Mouse (Mus musculus): ENCODE results near the gene Phf24.

DNA sequence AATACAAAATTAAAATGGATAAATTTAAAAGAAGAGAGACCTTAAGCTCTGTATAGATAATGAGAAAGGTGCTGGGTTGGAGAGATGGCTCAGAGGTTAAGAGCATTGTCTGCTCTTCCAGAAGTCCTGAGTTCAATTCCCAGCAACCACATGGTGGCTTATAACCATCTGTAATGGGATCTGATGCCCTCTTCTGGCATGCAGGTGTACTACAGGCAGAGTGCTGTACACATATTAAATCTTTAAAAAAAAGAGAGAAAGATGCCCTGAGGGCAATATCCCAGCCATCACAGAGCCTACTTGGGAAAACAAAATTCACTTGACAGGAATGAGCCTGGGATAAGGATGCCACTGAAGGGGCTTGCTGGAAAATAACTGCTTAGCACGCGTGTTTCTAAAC, 47.0 kb downstream of the Phf24 start:
- TF ChIP-seq CTCF (IDR thresholded peaks at IDR 0.05 in 2 of 3, conservative IDR thresholded peaks at IDR 0.05 in 1 of 3; ENCODE audit: control insufficient read depth in 1 of 3, insufficient read depth in 1 of 3, low read depth in 2 of 3, low read length in 3 of 3, poor library complexity in 1 of 3, severe bottlenecking in 1 of 3): no peak
- TF ChIP-seq ELF1 (IDR thresholded peaks at IDR 0.05; ENCODE audit: low read depth, low read length): no peak
- no peak for TF ChIP-seq CHD1 (IDR thresholded peaks at IDR 0.05; ENCODE audit: low read depth, low read length)

Data from MEL (cell line).